Mouse (Mus musculus) ES-E14 (cell line): ENCODE data around the gene Prkcq.

Experiments used
- CHD2 ChIP-seq: IDR thresholded peaks from 2 replicates; pipeline ENCODE4 v1.6.1; 2014; ENCODE audit warnings: mild to moderate bottlenecking, low read depth, low read length, inconsistent platforms
- ZNF384 ChIP-seq: IDR thresholded peaks from 2 replicates; pipeline ENCODE4 v1.6.1; 2012; ENCODE audit warnings: low read depth, low read length, inconsistent platforms

- TF ChIP-seq ZNF384 (no peak), CHD2 (no peak)
Measured at GRCm38 (mm10) chr2:11291570-11292405, 119.9 kb downstream of the Prkcq start.
